Mouse (Mus musculus): ENCODE measurements at regions not wholly inside any gene's neighbourhood (a gene's known extent, or its start where the extent isn't known, plus 50 kb on each side); places are given as distances from the start of the nearest gene placed in this dataset.

GRCm38 (mm10) chr1:98268853-98269252 lies 152.1 kb upstream of the Slco6d1 start:
- no peak overlapping the region for H3K4me3 ChIP-seq (replicated peaks in 1 of 3; ENCODE audit: low read depth in 2 of 3, low read length in 2 of 3, poor library complexity in 1 of 3)
- H3K79me2 ChIP-seq (replicated peaks; ENCODE audit: control insufficient read depth, extremely low read depth, insufficient read depth, poor library complexity, severe bottlenecking): no peaks in the 10 kb centered on the region
- no peaks in the 10 kb centered on the region for H3K4me1 ChIP-seq (ENCODE audit: control insufficient read depth in 1 of 2, insufficient read depth in 2 of 2)
- no peak for DNase-seq (ENCODE audit: extremely low read depth)
- in situ Hi-C loops (cut with MboI; ENCODE audit: low pct_ligation_motif_present, low pct_unique_long_range_greater_than_20kb, low sequenced_read_pairs) (no loop called here), dilution Hi-C loops (cut with MboI; ENCODE audit: extremely low pct_ligation_motif_present, extremely low pct_unique_long_range_greater_than_20kb, low sequenced_read_pairs) (no loop called here)
- no peaks in the 10 kb centered on the region for H3K27me3 ChIP-seq (replicated peaks)
- no peak overlapping the region for H3K27ac ChIP-seq (ENCODE audit: insufficient read depth, low read depth)
- no peak overlapping the region for H3K4me2 ChIP-seq (ENCODE audit: insufficient read depth, low read depth, poor library complexity, severe bottlenecking)
- no peaks in the 10 kb centered on the region for H3K36me3 ChIP-seq (replicated peaks in 1 of 2; ENCODE audit: control insufficient read depth in 1 of 2, insufficient read depth in 1 of 2, low read length in 1 of 2)
- TF ChIP-seq MAX (IDR thresholded peaks at IDR 0.05; ENCODE audit: low read length) (no peak), ZC3H11A (IDR thresholded peaks at IDR 0.05; ENCODE audit: low read depth, low read length) (no peak), ZNF384 (IDR thresholded peaks at IDR 0.05; ENCODE audit: low read depth, low read length) (no peak), MAZ (IDR thresholded peaks at IDR 0.05; ENCODE audit: low read depth, low read length) (no peak), BHLHE40 (IDR thresholded peaks at IDR 0.05; ENCODE audit: low read depth, low read length) (no peak), TCF12 (IDR thresholded peaks at IDR 0.05; ENCODE audit: low read depth, low read length) (no peak), USF2 (conservative IDR thresholded peaks at IDR 0.05; ENCODE audit: low read depth, low read length) (no peak), TBP (conservative IDR thresholded peaks at IDR 0.05; ENCODE audit: low read depth, low read length) (no peak), NELFE (IDR thresholded peaks at IDR 0.05; ENCODE audit: low read depth, low read length) (no peak), CHD2 (IDR thresholded peaks at IDR 0.05; ENCODE audit: low read length) (no peak), SIN3A (IDR thresholded peaks at IDR 0.05; ENCODE audit: low read length) (no peak), UBTF (IDR thresholded peaks at IDR 0.05; ENCODE audit: low read depth, low read length) (no peak), CTCF (conservative IDR thresholded peaks at IDR 0.05 in 1 of 2, IDR thresholded peaks at IDR 0.05 in 1 of 2; ENCODE audit: low read depth in 2 of 2, low read length in 2 of 2) (no peak), PAX5 (IDR thresholded peaks at IDR 0.05; ENCODE audit: low read length) (no peak), IRF4 (IDR thresholded peaks at IDR 0.05; ENCODE audit: low read depth, low read length) (no peak), E2F4 (IDR thresholded peaks at IDR 0.05; ENCODE audit: insufficient replicate concordance, low read depth, low read length) (no peak), ELF1 (IDR thresholded peaks at IDR 0.05; ENCODE audit: low read depth, low read length) (no peak), MEF2A (IDR thresholded peaks at IDR 0.05; ENCODE audit: borderline replicate concordance, low read depth, low read length) (no peak)
- H3K9ac ChIP-seq (ENCODE audit: insufficient read depth, low read depth): no peak overlapping the region
- H3K9me3 ChIP-seq (replicated peaks; ENCODE audit: low read length): peaks cover 22% of the 10 kb centered on the region

- Histone ChIP-seq H3K79me2 (replicated peaks; ENCODE audit: control insufficient read depth, extremely low read depth, insufficient read depth, poor library complexity, severe bottlenecking) (no peaks in the 10 kb centered on the region), H3K27ac (ENCODE audit: insufficient read depth, low read depth) (no peak overlapping the region), H3K4me2 (ENCODE audit: insufficient read depth, low read depth, poor library complexity, severe bottlenecking) (no peak overlapping the region), H3K4me3 (replicated peaks in 1 of 3; ENCODE audit: low read depth in 2 of 3, low read length in 2 of 3, poor library complexity in 1 of 3) (no peak overlapping the region), H3K36me3 (replicated peaks in 1 of 2; ENCODE audit: control insufficient read depth in 1 of 2, insufficient read depth in 1 of 2, low read length in 1 of 2) (no peaks in the 10 kb centered on the region), H3K9ac (ENCODE audit: insufficient read depth, low read depth) (no peak overlapping the region), H3K27me3 (replicated peaks) (no peaks in the 10 kb centered on the region), H3K4me1 (ENCODE audit: control insufficient read depth in 1 of 2, insufficient read depth in 2 of 2) (no peaks in the 10 kb centered on the region), H3K9me3 (replicated peaks; ENCODE audit: low read length) (peaks cover 19% of the 10 kb centered on the region)
- dilution Hi-C loops (cut with MboI; ENCODE audit: extremely low pct_ligation_motif_present, extremely low pct_unique_long_range_greater_than_20kb, low sequenced_read_pairs): no loop called here
- no peak for TF ChIP-seq JUND (conservative IDR thresholded peaks at IDR 0.05; ENCODE audit: low read depth, low read length)
- no peak for TF ChIP-seq KAT2A (IDR thresholded peaks at IDR 0.05; ENCODE audit: insufficient replicate concordance, low read length)
- TF ChIP-seq NELFE (IDR thresholded peaks at IDR 0.05; ENCODE audit: low read depth, low read length): no peak
- no peak for TF ChIP-seq ZNF384 (IDR thresholded peaks at IDR 0.05; ENCODE audit: low read depth, low read length)
- no peak for TF ChIP-seq SIN3A (IDR thresholded peaks at IDR 0.05; ENCODE audit: low read length)
- no peak for TF ChIP-seq MAZ (IDR thresholded peaks at IDR 0.05; ENCODE audit: low read depth, low read length)
- TF ChIP-seq NRF1 (IDR thresholded peaks at IDR 0.05; ENCODE audit: low read depth, low read length): no peak
- no peak for TF ChIP-seq MYC (IDR thresholded peaks at IDR 0.05; ENCODE audit: low read depth, low read length)
- TF ChIP-seq POLR2A (IDR thresholded peaks at IDR 0.05; ENCODE audit: low read depth, low read length): no peak
- no peak for TF ChIP-seq HCFC1 (IDR thresholded peaks at IDR 0.05; ENCODE audit: low read depth, low read length)
- TF ChIP-seq MEF2A (IDR thresholded peaks at IDR 0.05; ENCODE audit: borderline replicate concordance, low read depth, low read length): no peak
- TF ChIP-seq ZC3H11A (IDR thresholded peaks at IDR 0.05; ENCODE audit: low read depth, low read length): no peak
- no peak for TF ChIP-seq TCF12 (IDR thresholded peaks at IDR 0.05; ENCODE audit: low read depth, low read length)
- no peak for TF ChIP-seq UBTF (IDR thresholded peaks at IDR 0.05; ENCODE audit: low read depth, low read length)
- no peak for TF ChIP-seq EP300 (IDR thresholded peaks at IDR 0.05; ENCODE audit: low read length)
- TF ChIP-seq CHD2 (IDR thresholded peaks at IDR 0.05; ENCODE audit: low read length): no peak
- no peak for TF ChIP-seq RAD21 (IDR thresholded peaks at IDR 0.05; ENCODE audit: low read depth, low read length)
- TF ChIP-seq TBP (conservative IDR thresholded peaks at IDR 0.05; ENCODE audit: low read depth, low read length): no peak
- TF ChIP-seq MAX (IDR thresholded peaks at IDR 0.05; ENCODE audit: low read length): no peak
- no peak for DNase-seq (ENCODE audit: extremely low read depth)
- in situ Hi-C loops (cut with MboI; ENCODE audit: low pct_ligation_motif_present, low pct_unique_long_range_greater_than_20kb, low sequenced_read_pairs): no loop called here
Observed at GRCm38 (mm10) chr1:98270212-98270611, 150.7 kb upstream of the Slco6d1 start.
